Mouse (Mus musculus) bone marrow, adult 2 months (tissue): ENCODE data around the gene Nol9.

Experiments
- CTCF ChIP-seq: fragments of 200-500 bp; IDR thresholded peaks from 2 replicates; pipeline ENCODE4 v1.5.1; 2011; ENCODE audit warnings: low read length, control low read depth; ENCODE audit not compliant: control insufficient read depth, insufficient read depth
- POLR2A ChIP-seq: fragments of 200-500 bp; IDR thresholded peaks from 2 replicates; pipeline ENCODE4 v1.6.1; 2011; ENCODE audit warnings: low read depth, mild to moderate bottlenecking, control low read depth, low read length, borderline replicate concordance; ENCODE audit not compliant: control insufficient read depth

DNA sequence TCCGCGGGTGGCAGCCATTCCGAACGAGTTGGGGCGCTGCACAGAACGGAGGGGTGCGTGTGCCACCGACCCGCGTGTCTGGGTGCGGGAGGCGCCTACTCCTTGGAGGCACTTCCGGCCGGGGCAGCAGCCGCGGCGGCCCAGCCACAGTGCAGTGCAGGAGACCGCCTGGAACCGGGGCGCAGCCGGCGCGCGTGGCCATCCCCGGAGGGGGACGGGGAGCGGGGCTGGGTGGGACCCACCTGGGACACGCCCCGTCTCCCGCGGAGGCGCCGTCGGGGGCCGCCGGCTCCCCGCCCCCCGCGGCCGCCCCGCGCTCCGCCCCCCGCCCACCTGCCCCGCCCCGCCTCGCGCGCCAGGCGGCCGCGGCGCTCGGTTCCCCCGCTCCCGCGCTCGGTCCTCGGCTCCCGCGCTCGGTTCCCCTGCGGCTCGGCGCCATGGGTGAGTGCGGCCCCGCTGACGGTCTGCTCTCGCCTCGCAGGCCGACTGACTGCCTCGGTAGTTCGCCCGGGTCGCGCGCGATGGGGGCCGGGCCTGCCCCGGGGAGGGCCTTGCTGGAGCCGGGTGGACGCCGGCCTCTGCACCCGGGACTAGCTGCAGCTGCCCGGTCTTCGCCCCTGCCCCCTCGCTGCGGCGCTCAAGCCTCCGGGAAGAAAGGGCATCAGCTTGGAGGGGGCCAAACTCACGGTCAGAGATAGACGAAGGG is 47.5 kb downstream of the Nol9 start:
- TF ChIP-seq CTCF (no peak), POLR2A (no peak)
